Mouse (Mus musculus): ENCODE data around the gene Clhc1. TPM values are rescaled to one million over a fixed set of nuclear protein-coding genes. Genes with fewer than 3 reads are reported as not detected.

Clhc1 gene
- polyA plus RNA-seq, 1 experiment from 2014 or later = 0.17 TPM

DNA sequence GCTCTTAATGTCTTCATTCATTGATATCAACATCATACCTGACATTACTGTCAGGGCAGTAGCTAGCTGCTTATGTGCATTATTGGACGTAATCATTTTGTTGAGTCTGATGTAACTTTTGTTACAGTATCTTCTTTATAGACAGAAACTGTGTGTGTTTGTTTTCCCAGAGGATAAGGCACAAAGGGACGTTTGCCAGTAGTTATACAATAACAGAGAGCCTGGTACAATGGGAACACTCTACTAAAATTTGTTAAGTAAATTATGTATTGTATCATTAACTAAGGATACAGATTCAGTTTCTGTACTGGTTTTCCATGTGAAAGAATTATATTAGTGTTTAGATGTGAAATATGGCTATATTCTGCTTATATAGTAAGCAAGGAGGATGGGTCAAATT, 24.9 kb downstream of the Clhc1 start:
- Histone ChIP-seq H3K4me2 (no peak overlapping the region), H3K4me3 (no peak overlapping the region), H3K4me1 (no peaks in the 10 kb centered on the region), H3K9ac (no peak overlapping the region), H3K27ac (no peak overlapping the region), H3K9me3 (no peaks in the 10 kb centered on the region), H3K27me3 (no peaks in the 10 kb centered on the region), H3K36me3 (no peaks in the 10 kb centered on the region)
- WGBS = 64% methylated on average over 2 of the region's 2 CpGs
- no peak for ATAC-seq (ENCODE audit: borderline replicate concordance, extremely low read depth, low FRiP score, low TSS enrichment)

DNA sequence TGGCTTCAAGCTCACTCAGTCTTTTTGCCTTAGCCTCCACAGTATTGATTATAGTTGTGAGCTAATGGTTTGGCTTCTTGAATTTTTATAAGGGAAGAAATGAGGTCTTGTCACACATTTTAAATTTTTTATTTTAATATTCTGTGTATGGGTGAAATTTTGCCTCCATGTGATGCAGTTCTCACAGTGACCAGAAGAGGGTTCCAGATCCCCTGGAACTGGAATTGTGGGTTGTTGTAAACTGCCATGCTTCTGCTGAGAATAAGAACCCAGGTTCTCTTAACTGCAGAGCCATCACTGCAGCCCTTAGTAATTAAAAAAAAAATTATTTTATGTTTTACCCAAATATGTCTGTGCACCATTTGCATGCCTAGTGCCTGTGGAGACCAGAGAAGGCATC, 31.9 kb downstream of the Clhc1 start:
- H3K27ac ChIP-seq = no peak overlapping the region
- H3K4me1 ChIP-seq = no peaks in the 10 kb centered on the region
- H3K27me3 ChIP-seq = no peaks in the 10 kb centered on the region
- H3K9ac ChIP-seq = no peak overlapping the region
- H3K4me3 ChIP-seq = no peak overlapping the region
- H3K36me3 ChIP-seq = no peaks in the 10 kb centered on the region
- H3K4me2 ChIP-seq = no peak overlapping the region
- ATAC-seq (ENCODE audit: borderline replicate concordance, extremely low read depth, low FRiP score, low TSS enrichment) = no peak
- no peaks in the 10 kb centered on the region for H3K9me3 ChIP-seq

DNA sequence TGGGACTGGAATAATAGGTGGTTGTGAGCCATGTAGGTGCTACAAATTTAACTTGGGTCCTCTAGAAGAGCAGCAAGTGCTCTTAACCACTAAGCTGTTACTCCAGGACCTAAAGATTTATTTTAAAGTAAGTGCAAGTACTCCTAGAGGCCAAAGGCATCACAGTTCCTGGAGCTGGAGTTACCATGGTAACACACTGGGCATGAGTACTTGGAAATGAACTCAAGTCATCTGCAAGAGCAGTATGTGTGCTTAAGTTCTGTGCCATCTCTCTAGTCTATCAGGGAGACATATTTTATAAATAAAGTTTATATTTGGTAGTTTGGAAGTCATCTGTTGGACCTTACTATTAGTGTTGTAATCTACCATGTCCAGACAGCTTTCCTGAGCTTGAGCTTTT, 47.5 kb downstream of the Clhc1 start:
- no peak overlapping the region for H3K4me3 ChIP-seq
- H3K27me3 ChIP-seq = no peaks in the 10 kb centered on the region
- H3K9ac ChIP-seq = no peak overlapping the region
- no peak overlapping the region for H3K27ac ChIP-seq
- no peaks in the 10 kb centered on the region for H3K36me3 ChIP-seq
- ATAC-seq (ENCODE audit: borderline replicate concordance, extremely low read depth, low FRiP score, low TSS enrichment) = no peak
- H3K4me2 ChIP-seq = no peak overlapping the region
- no peaks in the 10 kb centered on the region for H3K4me1 ChIP-seq
- no peaks in the 10 kb centered on the region for H3K9me3 ChIP-seq

DNA sequence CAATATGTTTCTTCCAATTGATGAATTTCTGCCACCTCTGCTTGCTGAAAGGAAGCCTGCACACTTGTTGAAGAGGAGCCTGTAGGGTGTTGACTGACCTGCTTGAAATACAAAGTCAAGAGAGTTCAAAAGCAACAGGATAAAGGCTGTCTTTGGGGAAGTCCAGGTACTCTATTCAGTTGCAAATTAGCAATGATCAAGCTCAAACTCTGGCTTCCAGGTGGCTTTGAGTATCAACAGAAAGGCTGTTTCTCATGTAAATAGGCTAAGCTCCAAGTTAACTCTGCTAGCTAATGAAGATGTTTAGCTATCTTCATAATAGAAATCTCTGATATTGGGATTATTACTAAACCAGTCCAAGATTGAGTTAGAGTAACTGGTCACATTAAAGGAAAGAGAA, 49.4 kb downstream of the Clhc1 start:
- Histone ChIP-seq H3K4me2 (no peak overlapping the region), H3K36me3 (no peaks in the 10 kb centered on the region), H3K9me3 (no peaks in the 10 kb centered on the region), H3K4me1 (no peaks in the 10 kb centered on the region), H3K27ac (no peak overlapping the region), H3K9ac (no peak overlapping the region), H3K4me3 (no peak overlapping the region), H3K27me3 (no peaks in the 10 kb centered on the region)
- ATAC-seq (ENCODE audit: borderline replicate concordance, extremely low read depth, low FRiP score, low TSS enrichment) = no peak

DNA sequence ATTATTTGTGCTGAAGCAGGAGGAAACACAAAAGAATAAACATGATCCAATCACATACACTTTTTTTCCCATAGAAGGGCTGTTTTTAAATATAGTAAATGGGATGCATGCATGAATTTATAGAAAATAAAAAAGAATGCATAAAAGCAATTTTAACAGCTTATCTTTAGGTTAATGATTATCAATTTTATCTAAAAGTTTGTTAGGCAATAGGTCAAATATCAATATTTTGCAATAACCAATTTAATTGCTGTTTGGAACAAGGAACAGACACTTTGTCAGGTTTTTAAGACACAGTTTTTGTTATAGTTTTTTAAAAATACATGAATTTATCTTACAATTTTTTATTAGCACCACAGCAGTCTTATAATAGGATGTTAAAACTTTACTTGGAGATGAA, 51.2 kb downstream of the Clhc1 start:
- H3K27me3 ChIP-seq = no peaks in the 10 kb centered on the region
- H3K9me3 ChIP-seq = no peaks in the 10 kb centered on the region
- ATAC-seq (ENCODE audit: borderline replicate concordance, extremely low read depth, low FRiP score, low TSS enrichment) = no peak
- no peaks in the 10 kb centered on the region for H3K4me1 ChIP-seq
- H3K4me3 ChIP-seq = no peak overlapping the region
- H3K4me2 ChIP-seq = no peak overlapping the region
- H3K27ac ChIP-seq = no peak overlapping the region
- no peaks in the 10 kb centered on the region for H3K36me3 ChIP-seq
- H3K9ac ChIP-seq = no peak overlapping the region

DNA sequence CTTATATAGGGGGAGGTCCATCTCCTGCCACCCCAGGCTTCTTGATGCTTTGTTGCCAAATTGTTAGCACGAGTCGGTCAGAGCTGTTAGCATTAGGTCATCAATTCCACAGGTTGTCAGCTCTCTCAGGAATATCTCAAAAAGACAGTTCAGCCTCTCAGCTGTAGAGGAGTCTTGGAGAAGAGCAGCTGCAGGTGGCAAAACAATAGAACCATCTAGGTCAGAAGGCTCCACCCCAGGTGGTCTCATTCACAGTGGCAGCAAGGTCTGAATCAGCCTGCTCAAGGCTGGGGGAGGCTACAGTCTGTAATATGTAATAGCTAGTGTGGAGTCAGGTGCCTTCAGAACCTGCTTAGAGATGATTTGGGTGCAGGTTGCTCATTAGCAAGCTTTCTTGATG, 55.8 kb downstream of the Clhc1 start:
- no peak overlapping the region for H3K4me3 ChIP-seq
- no peak for ATAC-seq (ENCODE audit: borderline replicate concordance, extremely low read depth, low FRiP score, low TSS enrichment)
- H3K9ac ChIP-seq = no peak overlapping the region
- no peaks in the 10 kb centered on the region for H3K9me3 ChIP-seq
- no peaks in the 10 kb centered on the region for H3K36me3 ChIP-seq
- no peaks in the 10 kb centered on the region for H3K4me1 ChIP-seq
- no peak overlapping the region for H3K27ac ChIP-seq
- H3K27me3 ChIP-seq = no peaks in the 10 kb centered on the region
- H3K4me2 ChIP-seq = no peak overlapping the region
- WGBS = 35% methylated on average over 2 of the region's 2 CpGs

DNA sequence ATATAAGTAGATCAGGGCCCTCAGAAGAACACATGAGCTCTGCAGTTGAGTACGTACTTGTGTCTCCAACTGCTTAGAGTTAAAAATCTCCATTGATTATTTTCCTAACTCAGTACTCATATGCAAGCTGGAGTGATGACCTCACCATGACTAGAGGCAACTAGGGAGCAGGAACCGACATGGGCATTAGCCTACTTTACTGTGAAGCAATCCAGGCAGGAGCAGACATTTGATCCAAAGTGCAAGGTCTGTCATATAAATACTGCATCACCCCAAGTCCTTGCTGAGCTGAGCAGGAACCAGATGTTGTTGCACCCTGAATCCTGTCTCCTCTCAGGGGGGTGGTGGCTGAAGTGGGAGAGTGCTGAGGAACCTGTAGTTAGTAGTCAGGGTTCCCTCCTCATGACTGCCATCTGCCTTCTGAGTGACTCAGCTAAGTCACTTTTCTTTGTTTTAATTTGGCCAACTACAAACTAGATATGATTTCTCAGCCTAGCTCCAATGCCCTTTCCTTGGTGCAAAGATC, 59.8 kb downstream of the Clhc1 start:
- Histone ChIP-seq H3K4me1 (no peaks in the 10 kb centered on the region), H3K9me3 (no peaks in the 10 kb centered on the region), H3K4me3 (no peak overlapping the region), H3K27ac (no peak overlapping the region), H3K27me3 (no peaks in the 10 kb centered on the region), H3K9ac (no peak overlapping the region), H3K4me2 (no peak overlapping the region), H3K36me3 (no peaks in the 10 kb centered on the region)
- WGBS = 76% methylated on average over 2 of the region's 2 CpGs
- no peak for ATAC-seq (ENCODE audit: borderline replicate concordance, extremely low read depth, low FRiP score, low TSS enrichment)

DNA sequence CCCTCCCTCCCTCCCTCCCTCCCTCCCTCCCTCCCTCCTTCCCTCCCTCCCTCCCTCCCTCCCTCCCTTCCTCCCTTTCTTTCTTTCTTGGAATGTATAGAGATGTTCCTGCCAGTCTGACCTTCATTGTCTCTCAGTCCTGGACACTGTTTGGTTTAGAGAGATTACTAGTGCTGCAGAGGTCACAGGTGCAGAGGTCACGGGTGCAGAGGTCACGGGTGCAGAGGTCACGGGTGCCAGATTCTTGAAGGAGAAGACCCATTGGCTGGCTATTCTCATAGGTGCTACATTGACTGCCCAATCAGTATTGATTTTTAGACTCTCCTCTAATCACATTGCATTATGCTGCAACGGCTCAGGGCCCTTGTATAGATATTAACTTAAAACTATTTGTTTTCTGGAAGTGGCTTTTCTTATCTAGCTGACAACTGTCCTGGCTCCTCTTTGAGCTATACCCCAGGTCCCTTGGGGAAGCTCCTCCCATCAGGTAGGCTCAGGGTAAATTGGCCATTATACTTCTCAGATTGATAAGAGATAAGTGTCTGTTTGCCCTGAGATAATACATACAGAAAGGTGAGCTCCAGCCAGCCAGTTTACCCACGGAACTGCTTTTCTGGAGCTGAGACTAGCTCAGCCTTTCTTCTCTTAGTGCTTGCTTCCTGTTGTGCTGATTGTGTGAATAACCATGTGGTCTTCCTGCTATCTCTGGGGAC, 62.2 kb downstream of the Clhc1 start:
- Histone ChIP-seq H3K4me3 (no peak overlapping the region), H3K4me2 (no peak overlapping the region), H3K4me1 (no peaks in the 10 kb centered on the region), H3K9me3 (no peaks in the 10 kb centered on the region), H3K27me3 (no peaks in the 10 kb centered on the region), H3K9ac (no peak overlapping the region), H3K36me3 (no peaks in the 10 kb centered on the region), H3K27ac (no peak overlapping the region)
- ATAC-seq (ENCODE audit: borderline replicate concordance, extremely low read depth, low FRiP score, low TSS enrichment) = no peak
- 58% methylated on average over 5 of the region's 5 CpGs for WGBS

DNA sequence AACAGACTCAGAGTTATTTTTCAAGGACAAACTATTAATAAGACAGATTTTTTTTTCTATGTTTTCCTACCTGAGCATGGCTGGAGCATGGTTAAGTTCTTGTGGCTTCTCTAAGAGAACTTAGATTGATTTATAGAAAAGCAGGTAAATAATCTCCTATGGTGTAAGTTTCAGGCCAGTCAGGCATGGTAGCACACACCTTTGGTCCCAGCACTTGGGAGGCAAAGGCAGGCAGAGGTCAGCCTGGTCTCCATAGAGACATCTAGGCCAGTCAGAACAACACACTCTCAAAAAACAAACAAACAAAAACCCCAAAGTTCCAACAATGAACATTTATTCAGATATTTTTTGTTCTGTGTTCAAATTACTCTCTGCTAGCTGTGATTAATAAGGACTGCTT, 64.3 kb downstream of the Clhc1 start:
- Histone ChIP-seq H3K27me3 (no peaks in the 10 kb centered on the region), H3K36me3 (no peaks in the 10 kb centered on the region), H3K4me1 (no peaks in the 10 kb centered on the region), H3K9me3 (no peaks in the 10 kb centered on the region), H3K27ac (no peak overlapping the region), H3K9ac (no peak overlapping the region), H3K4me3 (no peak overlapping the region), H3K4me2 (no peak overlapping the region)
- ATAC-seq (ENCODE audit: borderline replicate concordance, extremely low read depth, low FRiP score, low TSS enrichment) = no peak

DNA sequence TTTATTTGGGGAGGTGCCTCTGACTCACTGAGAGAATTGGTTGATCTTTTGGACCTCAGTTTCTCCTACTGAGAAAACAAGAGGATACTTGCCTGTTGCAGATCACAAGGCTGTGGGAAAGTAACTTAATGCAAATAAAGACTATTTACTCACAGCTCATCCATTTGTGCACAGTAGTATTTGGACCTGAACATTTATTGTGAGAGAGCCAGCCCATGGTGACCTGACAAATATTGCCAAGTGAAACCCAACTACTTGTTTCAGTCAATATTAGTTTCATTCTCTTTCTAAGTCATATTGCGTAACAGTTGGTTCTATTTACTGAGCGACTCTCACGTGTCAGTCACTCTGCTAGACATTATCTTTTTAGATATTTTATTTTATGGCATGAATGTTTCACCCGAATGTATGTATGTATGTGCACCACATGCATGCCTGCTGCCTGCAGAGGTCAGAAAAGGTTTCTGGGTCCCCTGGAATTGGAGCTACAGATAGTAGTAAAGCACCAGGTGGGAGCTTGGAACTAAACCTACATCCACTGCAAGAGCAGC, 65.5 kb downstream of the Clhc1 start:
- Histone ChIP-seq H3K36me3 (no peaks in the 10 kb centered on the region), H3K27ac (no peak overlapping the region), H3K4me1 (no peaks in the 10 kb centered on the region), H3K9ac (no peak overlapping the region), H3K4me2 (no peak overlapping the region), H3K4me3 (no peak overlapping the region), H3K27me3 (no peaks in the 10 kb centered on the region), H3K9me3 (no peaks in the 10 kb centered on the region)
- 77% methylated on average over 4 of the region's 4 CpGs for WGBS
- no peak for ATAC-seq (ENCODE audit: borderline replicate concordance, extremely low read depth, low FRiP score, low TSS enrichment)

DNA sequence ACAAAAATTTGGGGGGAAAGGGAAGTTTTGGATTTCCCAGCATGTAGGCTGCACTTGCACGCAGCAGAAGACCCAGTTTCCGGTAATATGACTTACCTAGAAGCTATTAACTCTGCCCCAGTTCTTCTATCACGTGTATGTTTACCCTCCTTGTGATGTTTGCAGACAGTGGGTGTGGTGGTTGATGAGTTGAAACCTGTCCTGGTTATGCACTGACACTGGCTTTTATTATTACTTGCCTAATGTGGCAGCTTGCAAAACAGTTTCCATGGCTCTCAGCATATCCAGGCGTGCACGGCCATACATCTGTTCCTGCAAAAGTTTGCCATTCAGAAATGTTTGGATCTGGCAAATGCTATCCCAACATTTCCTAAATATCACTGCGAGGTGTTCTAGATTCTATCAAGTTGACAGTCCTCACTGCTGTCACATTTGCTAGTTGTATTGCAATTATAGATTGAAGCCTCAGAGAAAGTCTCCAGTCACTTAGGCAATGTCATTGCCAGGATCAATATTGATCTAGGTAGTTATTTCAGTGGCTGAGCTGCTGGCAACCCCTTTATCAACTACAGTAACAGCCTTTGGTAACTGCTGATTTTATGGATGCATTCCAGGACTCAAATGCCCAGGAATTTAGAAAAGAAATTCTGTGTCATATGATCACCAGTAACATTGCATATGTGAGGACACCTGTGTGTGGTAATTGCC, 66.6 kb downstream of the Clhc1 start:
- no peak for ATAC-seq (ENCODE audit: borderline replicate concordance, extremely low read depth, low FRiP score, low TSS enrichment)
- no peak overlapping the region for H3K9ac ChIP-seq
- no peaks in the 10 kb centered on the region for H3K27me3 ChIP-seq
- no peaks in the 10 kb centered on the region for H3K9me3 ChIP-seq
- H3K4me3 ChIP-seq = no peak overlapping the region
- 62% methylated on average over 6 of the region's 6 CpGs for WGBS
- no peak overlapping the region for H3K4me2 ChIP-seq
- H3K36me3 ChIP-seq = no peaks in the 10 kb centered on the region
- H3K27ac ChIP-seq = no peak overlapping the region
- H3K4me1 ChIP-seq = no peaks in the 10 kb centered on the region

DNA sequence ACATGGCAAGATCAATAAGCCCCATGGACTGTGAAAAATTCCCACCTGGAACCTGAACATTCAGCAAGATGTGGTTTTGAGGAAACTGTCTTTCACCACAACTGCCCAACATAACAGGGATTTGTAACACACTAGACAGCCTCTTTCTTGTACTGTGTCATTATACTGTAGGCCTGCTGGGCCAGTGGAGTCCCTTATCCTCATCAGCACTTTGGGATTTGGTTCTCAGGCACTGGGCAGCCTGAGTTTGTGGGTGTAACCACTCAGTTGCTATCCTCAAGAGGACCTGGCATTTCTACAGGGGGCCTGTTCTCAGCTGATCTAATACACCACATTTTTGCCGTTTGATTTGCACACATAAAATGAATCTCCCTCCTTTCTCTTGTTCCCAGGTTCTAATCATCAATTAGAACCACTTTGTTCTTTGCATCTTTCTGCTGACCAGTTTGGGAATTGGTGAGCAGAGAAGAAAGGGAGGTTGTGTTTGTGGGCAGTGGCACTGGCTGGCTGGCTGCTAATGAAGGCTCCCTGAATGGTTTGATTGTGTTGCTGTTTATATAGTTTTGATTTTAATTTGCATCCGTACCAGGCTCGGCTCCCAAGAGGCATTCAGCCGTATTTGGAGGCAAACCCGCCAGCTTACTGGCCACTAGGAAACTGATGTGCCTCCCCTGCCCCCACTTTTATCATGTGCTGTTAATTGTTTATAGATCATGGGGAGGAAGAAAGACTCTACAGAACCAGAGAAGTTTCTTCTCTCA, 74.5 kb downstream of the Clhc1 start:
- Histone ChIP-seq H3K4me3 (no peak overlapping the region), H3K4me1 (no peaks in the 10 kb centered on the region), H3K27ac (no peak overlapping the region), H3K9me3 (no peaks in the 10 kb centered on the region), H3K27me3 (no peaks in the 10 kb centered on the region), H3K4me2 (no peak overlapping the region), H3K9ac (no peak overlapping the region), H3K36me3 (no peaks in the 10 kb centered on the region)
- WGBS = 71% methylated on average over 5 of the region's 5 CpGs
- no peak for ATAC-seq (ENCODE audit: borderline replicate concordance, extremely low read depth, low FRiP score, low TSS enrichment)

All from lung, embryonic 15.5 days (tissue).